ENCODE assay signal across 8 mouse cellular contexts in the genomic region with DNA sequence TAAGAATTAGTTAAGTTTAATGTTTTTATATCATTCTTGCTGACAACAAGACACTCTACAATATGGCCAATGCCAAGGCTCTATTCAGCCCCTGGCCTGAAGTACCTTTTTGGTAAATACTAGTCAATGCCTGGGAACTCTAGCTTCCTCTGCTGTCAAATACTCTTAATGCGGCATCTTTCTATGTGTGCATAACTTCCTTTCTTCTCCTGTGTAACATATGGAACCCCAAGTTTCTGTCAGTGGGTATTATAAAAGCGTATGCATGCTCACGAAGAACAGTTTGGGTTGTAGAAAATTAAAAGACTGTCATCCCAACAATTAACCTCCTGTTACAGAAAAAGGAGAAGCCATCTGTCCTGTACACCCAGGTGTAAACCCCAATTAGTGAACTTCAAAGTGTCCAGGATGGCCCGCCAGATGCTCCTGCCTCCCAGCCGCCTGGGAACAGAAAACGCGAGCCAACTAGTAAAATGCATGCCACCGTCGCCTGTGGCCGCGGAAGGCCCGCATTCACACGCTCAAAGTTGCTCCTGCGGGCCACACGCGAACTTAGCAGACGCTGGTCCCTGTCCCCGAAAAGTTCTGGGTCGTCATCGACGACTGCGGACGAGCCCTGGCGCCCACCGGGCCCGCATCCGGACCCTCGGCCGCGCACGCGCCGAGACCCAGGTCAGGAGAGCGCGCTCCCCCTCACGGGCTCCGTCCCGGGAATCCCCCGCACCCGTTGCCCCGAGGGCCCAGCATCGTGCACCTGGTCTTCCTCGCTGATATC. TPM values are rescaled to one million over a fixed set of nuclear protein-coding genes. Genes with fewer than 3 reads are reported as not detected.
DNase-seq lines count a peak whose midpoint lies in the region; ATAC-seq and TF ChIP-seq lines count a peak whose summit lies in the region.

No protein-coding gene starts in this region.

- H3K27me3 ChIP-seq in C2C12 (ENCODE audit: control insufficient read depth, insufficient read depth, insufficient read length) = no peaks in the 10 kb centered on the region
- no peaks in the 10 kb centered on the region for H3K27me3 ChIP-seq in erythroblast, embryonic 14.5 days (ENCODE audit: control insufficient read depth)
- H3K27me3 ChIP-seq in limb, embryonic 14.5 days (ENCODE audit: control insufficient read depth, insufficient read depth, low read length) = no peaks in the 10 kb centered on the region
- H3K27me3 ChIP-seq in stomach, embryonic 16.5 days (ENCODE audit: control insufficient read depth, insufficient read depth, low read length) = no peaks in the 10 kb centered on the region

- no peak for DNase-seq in gastrocnemius, adult 2 months
- no peak for DNase-seq in gastrocnemius, postnatal 36 days
- DNase-seq in limb, embryonic 14.5 days (ENCODE audit: low spot score) = no peak
- no peak for DNase-seq in adrenal gland, adult 2 months
- no peak for DNase-seq in thymus, postnatal 36 days

- 1% methylated on average over 43 of the region's 43 CpGs for WGBS in limb, embryonic 14.5 days
- 1% methylated on average over 43 of the region's 43 CpGs for whole genome bisulfite sequencing in stomach, embryonic 16.5 days

- peak overlapping the region; percentile 95 for H3K27ac ChIP-seq in gastrocnemius, adult 2 months
- peak overlapping the region; percentile 50; the same call in 1 of the 2 replicates for H3K27ac ChIP-seq in limb, embryonic 14.5 days (replicated peaks; ENCODE audit: low read depth, low read length)
- peak overlapping the region; percentile 64 for H3K27ac ChIP-seq in stomach, embryonic 16.5 days (ENCODE audit: low read length)

- H3K9me3 ChIP-seq in erythroblast, embryonic 14.5 days (ENCODE audit: control insufficient read depth, low read length) = no peaks in the 10 kb centered on the region
- no peaks in the 10 kb centered on the region for H3K9me3 ChIP-seq in limb, embryonic 14.5 days (ENCODE audit: control insufficient read depth, low read length)
- no peaks in the 10 kb centered on the region for H3K9me3 ChIP-seq in stomach, embryonic 16.5 days (replicated peaks; ENCODE audit: control insufficient read depth, low read length)

- TF ChIP-seq POLR2A in limb, embryonic 14.5 days (IDR thresholded peaks at IDR 0.05; ENCODE audit: borderline replicate concordance, extremely low read depth, insufficient read depth, insufficient read length) = no peak

- peak overlapping the region; percentile 92 for H3K9ac ChIP-seq in limb, embryonic 14.5 days (ENCODE audit: low read depth, low read length, severe bottlenecking)
- H3K9ac ChIP-seq in stomach, embryonic 16.5 days (ENCODE audit: low read length) = peak overlapping the region; percentile 95

- intact Hi-C loops in gastrocnemius, adult 2 months (cut with DNase I) = loop anchor here (10.0 kb wide), 1 partner anchor 988 kb away; a partner anchor contains a TSS
- intact Hi-C loops in gastrocnemius, postnatal 36 days (cut with DNase I) = no loop called here

- TF ChIP-seq CTCF in gastrocnemius, adult 2 months (IDR thresholded peaks at IDR 0.05) = no peak
- no peak for TF ChIP-seq CTCF in C2C12 (IDR thresholded peaks at IDR 0.05; ENCODE audit: control insufficient read depth, insufficient read depth, insufficient read length)

- peaks cover 35% of the 10 kb centered on the region for H3K36me3 ChIP-seq in C2C12 (ENCODE audit: control insufficient read depth, insufficient read depth)
- H3K36me3 ChIP-seq in erythroblast, embryonic 14.5 days (ENCODE audit: control insufficient read depth) = peaks cover 31% of the 10 kb centered on the region
- H3K36me3 ChIP-seq in limb, embryonic 14.5 days (ENCODE audit: control insufficient read depth, insufficient read depth, low read length) = peaks cover 22% of the 10 kb centered on the region
- H3K36me3 ChIP-seq in stomach, embryonic 16.5 days (ENCODE audit: control insufficient read depth, insufficient read depth, low read length) = peaks cover 14% of the 10 kb centered on the region; the same call in 1 of the 2 replicates

- peaks cover 44% of the 10 kb centered on the region for H3K4me1 ChIP-seq in erythroblast, embryonic 14.5 days (ENCODE audit: control insufficient read depth)
- peaks cover 8% of the 10 kb centered on the region for H3K4me1 ChIP-seq in limb, embryonic 14.5 days (ENCODE audit: control insufficient read depth, insufficient read depth, low read length)
- H3K4me1 ChIP-seq in stomach, embryonic 16.5 days (ENCODE audit: control insufficient read depth, insufficient read depth, low read length) = peaks cover 3% of the 10 kb centered on the region; the same call in 1 of the 2 replicates

- peak overlapping the region; percentile 100 for H3ac ChIP-seq in C2C12 (ENCODE audit: control insufficient read depth, insufficient read length, low read depth)

- H3K4me2 ChIP-seq in limb, embryonic 14.5 days (replicated peaks; ENCODE audit: low read depth, low read length, severe bottlenecking) = peak overlapping the region; percentile 80
- peak overlapping the region; percentile 69 for H3K4me2 ChIP-seq in stomach, embryonic 16.5 days (ENCODE audit: low read depth, low read length)

- ATAC-seq in limb, embryonic 14.5 days (ENCODE audit: low FRiP score, low read depth) = peak; percentile 71
- peak; percentile 83 for ATAC-seq in stomach, embryonic 16.5 days (ENCODE audit: insufficient read depth, low FRiP score)

- peak overlapping the region; percentile 100 for H3K4me3 ChIP-seq in gastrocnemius, adult 2 months
- H3K4me3 ChIP-seq in C2C12 (ENCODE audit: insufficient read depth, poor library complexity, severe bottlenecking) = peak overlapping the region; percentile 92
- peak overlapping the region; percentile 98 for H3K4me3 ChIP-seq in erythroblast, embryonic 14.5 days (replicated peaks)
- H3K4me3 ChIP-seq in limb, embryonic 14.5 days (replicated peaks; ENCODE audit: low read length) = peak overlapping the region; percentile 93
- H3K4me3 ChIP-seq in stomach, embryonic 16.5 days (replicated peaks; ENCODE audit: low read length) = peak overlapping the region; percentile 88

- H3K79me2 ChIP-seq in C2C12 (ENCODE audit: control insufficient read depth, insufficient read depth) = peaks cover 60% of the 10 kb centered on the region

- peaks cover 43% of the 10 kb centered on the region for H3K79me3 ChIP-seq in C2C12 (ENCODE audit: low read depth)

TF ChIP-seq in C2C12, 6 proteins besides CTCF, POLR2A, EP300 and RAD21:
- no peak for TF ChIP-seq USF1 (IDR thresholded peaks at IDR 0.05; ENCODE audit: low read depth)
- TF ChIP-seq MYOD1 (IDR thresholded peaks at IDR 0.05; ENCODE audit: control insufficient read depth, insufficient read length, low read depth) = no peak
- TF ChIP-seq MAX (IDR thresholded peaks at IDR 0.05) = no peak
- TF ChIP-seq CEBPB (IDR thresholded peaks at IDR 0.05; ENCODE audit: low read depth) = no peak
- TF ChIP-seq FOSL1 (IDR thresholded peaks at IDR 0.05; ENCODE audit: insufficient read depth, low read length, poor library complexity, severe bottlenecking) = no peak
- no peak for TF ChIP-seq MYOG (IDR thresholded peaks at IDR 0.05; ENCODE audit: control insufficient read depth, extremely low read depth, insufficient read length)

RNA-seq across cellular contexts. Expression of a gene that starts 0.5 kb away (rescaled TPM):
- 10 to 100 TPM; 90.6 to 91.6 TPM for total RNA-seq in gastrocnemius, adult 2 months (2021)
- 10 to 100 TPM; 94.7 to 97.5 TPM for total RNA-seq in gastrocnemius, postnatal 36 days (2021)
- polyA plus RNA-seq in C2C12 (2012; fragmentation: generic; extraction: Trizol) = 116 TPM
- 0.95 and 1.2 TPM in 2 replicates for polyA plus RNA-seq in erythroblast, embryonic 14.5 days (2012)
- 109 and 145 TPM in 2 replicates for polyA plus RNA-seq in limb, embryonic 14.5 days (2012; rRNA removed)
- polyA plus RNA-seq in limb, embryonic 14.5 days (2014; fragmentation: Nextera tagmentation; extraction: Ambion mirVana) = 292 and 297 TPM in 2 replicates
- 233 and 234 TPM in 2 replicates for polyA plus RNA-seq in stomach, embryonic 16.5 days (2015; fragmentation: Nextera tagmentation; extraction: Ambion mirVana)
- total RNA-seq in adrenal gland, adult 2 months (2021) = 100 to 1,000 TPM; 121 to 150 TPM
- polyA plus RNA-seq in adrenal gland, adult 2 months (2012; rRNA removed) = 5.2 and 6.6 TPM in 2 replicates

Comparison
In these comparisons a context has a peak if more than half of its experiments do, and no peak if none do; other contexts are left out.
1. RNA of a gene that starts 0.5 kb away (polyA plus RNA-seq): 109 to 297 TPM in limb, embryonic 14.5 days, 233 to 234 TPM in stomach, embryonic 16.5 days and 116 TPM in C2C12 (single experiment); 5.2 to 6.6 TPM in adrenal gland, adult 2 months and 0.95 to 1.2 TPM in erythroblast, embryonic 14.5 days; every median in the first group is over 10 times any median in the second.
2. Peak in every context shown above with its lines, with median percentiles within 50 percentile points of each other: H3K27ac ChIP-seq and H3K4me3 ChIP-seq.